Mouse (Mus musculus) intestine, postnatal 0 days (tissue): Measurements from ENCODE around the gene Atp5d. TPM values are rescaled to one million over a fixed set of nuclear protein-coding genes. Genes with fewer than 3 reads are reported as not detected.

Experiments used
- ATAC-seq: fragments of 200-750 bp; cut with Nextera tagmentation; 2 replicates; pipeline ENCODE4 v1.8.0; 2017; ENCODE audit warnings: mild to moderate bottlenecking, moderate TSS enrichment, moderate library complexity
- H3K27ac ChIP-seq: fragments of 300-500 bp; sonication (generic); 2 replicates; pipeline ENCODE4 v1.5.1; 2014; ENCODE audit warnings: mild to moderate bottlenecking, low read depth, low read length, moderate library complexity
- H3K27me3 ChIP-seq: fragments of 300-500 bp; sonication (generic); replicated peaks from 2 replicates; pipeline ENCODE4 v1.6.1; 2014; ENCODE audit warnings: low read length, mixed read lengths; ENCODE audit not compliant: control insufficient read depth, insufficient read depth
- H3K36me3 ChIP-seq: fragments of 300-500 bp; sonication (generic); 2 replicates; pipeline ENCODE4 v1.6.1; 2014; ENCODE audit warnings: mild to moderate bottlenecking, moderate library complexity; ENCODE audit not compliant: control insufficient read depth, insufficient read depth
- H3K4me1 ChIP-seq: fragments of 300-500 bp; sonication (generic); replicated peaks from 2 replicates; pipeline ENCODE4 v1.6.1; 2014; ENCODE audit warnings: antibody characterized with exemption, low read length, mixed read lengths; ENCODE audit not compliant: control insufficient read depth, insufficient read depth
- H3K4me2 ChIP-seq: fragments of 300-500 bp; sonication (generic); replicated peaks from 2 replicates; pipeline ENCODE4 v1.6.1; 2014; ENCODE audit warnings: low read depth, mild to moderate bottlenecking, moderate library complexity
- H3K4me3 ChIP-seq: fragments of 300-500 bp; sonication (generic); 2 replicates; pipeline ENCODE4 v1.5.1; 2014; ENCODE audit warnings: low read depth, low read length
- H3K9ac ChIP-seq: fragments of 300-500 bp; sonication (generic); 2 replicates; pipeline ENCODE4 v1.6.1; 2014; ENCODE audit warnings: mild to moderate bottlenecking, low read depth, low read length
- H3K9me3 ChIP-seq: fragments of 300-500 bp; sonication (generic); 2 replicates; pipeline ENCODE4 v1.6.1; 2016; ENCODE audit warnings: mixed run types; ENCODE audit not compliant: control insufficient read depth
- CTCF ChIP-seq: sonication (generic); IDR thresholded peaks from 2 replicates; pipeline ENCODE4 v1.5.1; 2016; ENCODE audit warnings: low read depth, mild to moderate bottlenecking, control low read depth, antibody characterized with exemption, moderate library complexity
- WGBS: fragments of 180-500 bp; shearing (Covaris S2); extraction: QIAGEN DNeasy Blood & Tissue Kit; methylation state at CpG from one replicate; pipeline ENCODE4 v1.1.7; 2014; 5-methylcytosine and 5-hydroxymethylcytosine counted together
- polyA plus RNA-seq: library from polyadenylated mRNA; unstranded; fragments of >200 nt; fragmentation: Nextera tagmentation; extraction: Ambion mirVana; gene quantifications from 2 replicates; pipeline ENCODE4 v1.2.1, GENCODE M21; 2015

Gene Atp5d
- polyA plus RNA-seq, 1 experiment from 2014 or later = 1,009 TPM

GRCm38 (mm10) chr10:80095547-80095946 is 42.9 kb upstream of the Atp5d start:
- Histone ChIP-seq H3K9me3 (no peaks in the 10 kb centered on the region), H3K27ac (no peak overlapping the region), H3K36me3 (peaks cover 7% of the 10 kb centered on the region; the same call in 1 of the 2 replicates), H3K9ac (no peak overlapping the region), H3K4me2 (no peak overlapping the region), H3K27me3 (no peaks in the 10 kb centered on the region), H3K4me1 (peaks cover 10% of the 10 kb centered on the region; the same call in 1 of the 2 replicates), H3K4me3 (no peak overlapping the region)
- WGBS = 83% methylated on average over 5 of the region's 5 CpGs
- ATAC-seq = no peak
- TF ChIP-seq CTCF = no peak

- Histone ChIP-seq H3K4me3 (no peak overlapping the region), H3K9ac (0 out of 2 replicates have a peak overlapping the region, but pooled peaks have one; percentile 22), H3K27ac (no peak overlapping the region), H3K36me3 (peaks cover 4% of the 10 kb centered on the region; the same call in 1 of the 2 replicates), H3K4me1 (peaks cover 16% of the 10 kb centered on the region; the same call in 1 of the 2 replicates), H3K4me2 (0 out of 2 replicates have a peak overlapping the region, but pooled peaks have one; percentile 13), H3K27me3 (no peaks in the 10 kb centered on the region), H3K9me3 (no peaks in the 10 kb centered on the region)
- 7% methylated on average over 7 of the region's 7 CpGs for WGBS
- no peak for TF ChIP-seq CTCF
- ATAC-seq = no peak
Observed at GRCm38 (mm10) chr10:80097275-80097674, 41.2 kb upstream of the Atp5d start.

- Histone ChIP-seq H3K9ac (no peak overlapping the region), H3K9me3 (no peaks in the 10 kb centered on the region), H3K36me3 (peaks cover 1% of the 10 kb centered on the region; the same call in 1 of the 2 replicates), H3K4me3 (0 out of 2 replicates have a peak overlapping the region, but pooled peaks have one; percentile 11), H3K4me1 (peaks cover 16% of the 10 kb centered on the region; the same call in 1 of the 2 replicates), H3K27ac (peak overlapping the region; percentile 76), H3K4me2 (peak overlapping the region; percentile 48), H3K27me3 (no peaks in the 10 kb centered on the region)
- no peak for TF ChIP-seq CTCF
- ATAC-seq = peak; percentile 68
- WGBS = 34% methylated on average over 5 of the region's 5 CpGs
Observed at GRCm38 (mm10) chr10:80098630-80099029, 39.8 kb upstream of the Atp5d start.

GRCm38 (mm10) chr10:80100982-80101381 is 37.5 kb upstream of the Atp5d start:
- Histone ChIP-seq H3K27ac (peak overlapping the region; percentile 75), H3K36me3 (no peaks in the 10 kb centered on the region; the same call in 1 of the 2 replicates), H3K4me3 (peak overlapping the region; percentile 70), H3K9me3 (no peaks in the 10 kb centered on the region), H3K9ac (peak overlapping the region; percentile 85), H3K4me2 (peak overlapping the region; percentile 93), H3K27me3 (no peaks in the 10 kb centered on the region), H3K4me1 (peaks cover 16% of the 10 kb centered on the region)
- 24% methylated on average over 11 of the region's 11 CpGs for WGBS
- TF ChIP-seq CTCF = no peak
- ATAC-seq = peak; percentile 31

- Histone ChIP-seq H3K9me3 (no peaks in the 10 kb centered on the region), H3K27me3 (no peaks in the 10 kb centered on the region), H3K4me1 (peaks cover 10% of the 10 kb centered on the region), H3K4me2 (peak overlapping the region; percentile 93), H3K36me3 (no peaks in the 10 kb centered on the region), H3K4me3 (peak overlapping the region; percentile 70), H3K9ac (peak overlapping the region; percentile 85), H3K27ac (peak overlapping the region; percentile 75)
- 0% methylated on average over 56 of the region's 59 CpGs for WGBS
- ATAC-seq = peak; percentile 55
- TF ChIP-seq CTCF = no peak
Observed at GRCm38 (mm10) chr10:80102216-80102915, 36.1 kb upstream of the Atp5d start.

GRCm38 (mm10) chr10:80103032-80103431 is 35.4 kb upstream of the Atp5d start:
- no peaks in the 10 kb centered on the region for H3K36me3 ChIP-seq
- peaks cover 6% of the 10 kb centered on the region; the same call in 1 of the 2 replicates for H3K4me1 ChIP-seq
- 80% methylated on average over 2 of the region's 2 CpGs for WGBS
- no peak overlapping the region for H3K4me3 ChIP-seq
- no peak overlapping the region for H3K27ac ChIP-seq
- no peaks in the 10 kb centered on the region for H3K9me3 ChIP-seq
- peak overlapping the region; percentile 93; the same call in 1 of the 2 replicates for H3K4me2 ChIP-seq
- ATAC-seq = no peak
- peak overlapping the region; percentile 85; the same call in 1 of the 2 replicates for H3K9ac ChIP-seq
- TF ChIP-seq CTCF = no peak
- no peaks in the 10 kb centered on the region for H3K27me3 ChIP-seq
